Comparison of ENCODE assay signal across 1 mouse cellular context in genomic region chr7:31002650-31003049, GRCm38 (mm10).
TF ChIP-seq lines count a peak whose summit lies in the region.

No protein-coding gene starts in this region.

TF ChIP-seq in CH12.LX, 34 proteins besides CTCF, POLR2A, EP300 and RAD21 (continued from another document):
- TF ChIP-seq SIN3A (IDR thresholded peaks at IDR 0.05; ENCODE audit: low read length) (0 out of 2 replicates have a peak, but pooled peaks have one; percentile 25), PAX5 (IDR thresholded peaks at IDR 0.05; ENCODE audit: low read length) (no peak), CHD1 (IDR thresholded peaks at IDR 0.05; ENCODE audit: low read depth, low read length) (no peak), ZC3H11A (IDR thresholded peaks at IDR 0.05; ENCODE audit: low read depth, low read length) (no peak), NELFE (IDR thresholded peaks at IDR 0.05; ENCODE audit: low read depth, low read length) (0 out of 2 replicates have a peak, but pooled peaks have one; percentile 18), MAX (IDR thresholded peaks at IDR 0.05; ENCODE audit: low read length) (peak; percentile 30; the same call in 1 of the 2 replicates), TCF12 (IDR thresholded peaks at IDR 0.05; ENCODE audit: low read depth, low read length) (0 out of 2 replicates have a peak, but pooled peaks have one; percentile 11), USF1 (IDR thresholded peaks at IDR 0.05; ENCODE audit: low read depth, low read length) (no peak), SMC3 (IDR thresholded peaks at IDR 0.05; ENCODE audit: low read depth, low read length) (no peak), TBP (conservative IDR thresholded peaks at IDR 0.05; ENCODE audit: low read depth, low read length) (no peak), POLR2AphosphoS2 (IDR thresholded peaks at IDR 0.05; ENCODE audit: low read depth, low read length) (no peak), KAT2A (IDR thresholded peaks at IDR 0.05; ENCODE audit: insufficient replicate concordance, low read length) (no peak)
